Mouse (Mus musculus): ENCODE results near the gene Atxn1.

DNA sequence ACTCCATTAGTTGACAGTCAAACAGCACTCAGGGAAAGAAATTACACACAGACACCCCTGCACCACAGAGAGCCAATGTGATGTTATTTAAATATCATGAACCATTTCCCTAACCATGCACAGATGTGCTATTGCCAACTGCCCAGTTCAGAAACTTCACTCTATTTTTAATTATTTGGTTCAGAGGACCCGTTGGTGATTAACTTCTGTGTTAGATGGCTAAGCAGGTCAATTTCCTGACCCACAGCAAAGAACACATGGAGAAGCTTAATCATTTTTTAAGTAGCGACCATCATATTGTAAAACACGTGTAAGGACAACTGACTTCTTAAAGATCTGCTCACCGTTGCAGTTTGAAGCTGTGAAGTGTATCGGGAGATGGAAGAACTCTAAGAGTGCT lies 26.7 kb downstream of the Atxn1 start:
- no peak for TF ChIP-seq CTCF (IDR thresholded peaks at IDR 0.05; ENCODE audit: insufficient read depth, low read depth, low read length)
- no peak for TF ChIP-seq POLR2A (IDR thresholded peaks at IDR 0.05; ENCODE audit: insufficient read depth, low read depth, low read length)

Measured in olfactory bulb, adult 2 months (tissue).